Mouse (Mus musculus): ENCODE results near the gene Rpap3.
A peak's percentile ranks its signal among the peaks of the same experiment; 100 is the strongest.
"Not testable (repeated sequence)": the region's sequence is repeated elsewhere in the genome, so short reads cannot be mapped to it uniquely, and the experiment has no call there.

The Rpap3 gene

DNA sequence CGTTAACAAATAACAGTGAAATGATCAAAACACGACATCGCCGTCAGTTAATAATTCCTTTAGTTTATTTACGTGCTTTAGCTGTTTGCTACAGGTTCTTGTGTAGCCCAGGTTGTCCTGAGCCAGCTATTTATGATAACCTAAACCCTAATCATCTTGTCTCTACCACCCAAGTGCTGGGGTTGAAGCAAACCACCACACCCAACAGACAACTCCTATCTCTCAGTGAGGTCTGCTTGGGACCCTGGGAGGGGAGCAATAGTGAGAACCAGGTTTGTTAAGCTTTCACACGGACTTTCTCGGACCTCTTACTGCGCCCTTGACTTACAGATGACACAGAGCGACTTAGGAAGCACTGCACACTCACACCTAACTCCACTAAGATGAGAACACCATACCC is 21.5 kb downstream of the Rpap3 start:
- DNase-seq (ENCODE audit: low spot score): no peak

DNA sequence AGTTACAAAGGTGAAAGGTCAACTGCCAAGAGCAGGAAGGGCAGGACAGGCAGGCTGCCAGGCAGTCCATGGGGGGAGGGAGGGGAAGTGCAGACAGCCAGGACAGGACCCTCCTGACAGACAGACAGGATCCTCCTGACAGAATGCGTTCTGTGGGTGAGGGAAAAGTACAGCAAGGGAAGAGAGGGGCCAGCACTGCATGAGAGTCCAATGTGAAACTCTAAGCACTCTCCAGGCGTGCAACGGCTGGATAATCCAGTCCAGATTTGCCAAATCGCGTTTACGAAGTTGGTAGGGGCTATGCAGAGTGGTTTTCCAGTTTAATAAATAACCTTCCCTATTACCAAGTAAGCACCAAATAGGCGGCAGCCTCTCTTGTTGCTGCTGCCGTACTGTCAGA is 23.6 kb downstream of the Rpap3 start:
- no peak for DNase-seq (ENCODE audit: low spot score)

DNA sequence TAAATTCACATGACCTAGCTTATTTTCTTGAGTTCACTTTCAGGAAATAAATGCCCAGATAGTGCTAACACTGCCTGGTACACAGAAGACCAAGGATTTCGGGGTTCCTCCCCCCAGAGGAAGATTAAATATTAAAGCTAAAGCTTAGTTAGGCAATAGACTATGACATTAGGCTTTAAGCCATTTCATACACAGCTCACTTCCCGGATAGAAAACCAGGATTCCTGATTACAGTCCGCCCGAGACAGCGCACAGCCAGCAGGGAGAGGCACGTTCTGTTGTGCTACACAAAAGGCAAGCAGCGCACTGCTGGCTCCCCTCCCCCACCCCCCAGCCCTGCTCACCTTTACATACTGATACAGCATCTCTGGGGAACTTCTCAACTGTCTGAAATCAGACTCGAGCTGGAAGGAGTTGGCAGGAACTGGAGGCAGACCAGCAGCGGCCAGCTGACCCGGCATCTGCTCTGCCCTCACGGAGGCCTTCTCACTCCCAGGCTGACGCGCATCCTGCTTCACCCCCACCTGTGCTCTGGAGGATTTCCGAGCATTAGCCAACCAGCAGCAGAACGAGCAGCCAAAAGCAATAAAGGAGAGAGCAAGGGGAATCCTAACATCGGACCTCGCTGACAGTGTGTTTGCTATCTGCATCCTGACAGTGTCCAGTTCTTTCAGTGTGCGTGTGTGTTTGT is 25.5 kb downstream of the Rpap3 start:
- no peak for DNase-seq (ENCODE audit: low spot score)

DNA sequence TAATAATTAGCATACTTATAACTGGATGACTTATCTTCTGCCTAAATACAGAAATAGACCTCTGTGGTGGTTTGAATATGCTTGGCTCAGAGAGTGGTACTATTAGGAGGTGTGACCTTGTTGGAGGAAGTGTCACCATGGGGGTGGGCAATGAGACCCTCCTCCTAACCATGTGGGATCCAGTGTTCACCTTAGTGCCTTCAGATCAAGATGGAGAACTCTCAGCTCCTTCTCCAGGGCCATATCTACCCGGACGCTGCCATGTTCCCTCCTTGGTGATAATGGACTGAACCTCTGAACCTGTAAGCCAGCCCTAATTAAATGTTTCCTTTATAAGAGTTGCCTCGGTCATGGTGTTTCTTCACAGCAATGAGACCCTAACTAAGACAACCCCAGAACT is 28.3 kb downstream of the Rpap3 start:
- no peak for DNase-seq (ENCODE audit: low spot score)

DNA sequence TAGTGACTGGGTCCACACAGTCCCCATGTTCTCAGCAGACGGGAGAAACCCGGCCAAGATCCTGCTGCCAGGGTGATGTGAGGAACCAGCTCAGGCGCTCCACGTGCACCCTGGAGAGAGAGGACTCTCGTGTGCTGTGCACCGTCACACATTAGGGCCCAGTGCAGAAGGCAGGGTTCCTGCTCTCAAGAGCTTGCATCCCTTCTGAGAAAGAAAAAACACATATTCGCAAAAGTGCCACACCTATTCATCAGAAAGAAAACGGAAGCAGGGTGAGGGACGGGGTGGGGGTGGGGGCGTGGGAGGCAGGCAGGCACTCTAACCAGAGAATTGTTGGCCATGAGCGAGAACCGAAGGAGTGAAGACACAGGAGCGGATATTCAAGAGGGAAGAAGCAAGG is 29.7 kb downstream of the Rpap3 start:
- DNase-seq (ENCODE audit: low spot score): no peak

DNA sequence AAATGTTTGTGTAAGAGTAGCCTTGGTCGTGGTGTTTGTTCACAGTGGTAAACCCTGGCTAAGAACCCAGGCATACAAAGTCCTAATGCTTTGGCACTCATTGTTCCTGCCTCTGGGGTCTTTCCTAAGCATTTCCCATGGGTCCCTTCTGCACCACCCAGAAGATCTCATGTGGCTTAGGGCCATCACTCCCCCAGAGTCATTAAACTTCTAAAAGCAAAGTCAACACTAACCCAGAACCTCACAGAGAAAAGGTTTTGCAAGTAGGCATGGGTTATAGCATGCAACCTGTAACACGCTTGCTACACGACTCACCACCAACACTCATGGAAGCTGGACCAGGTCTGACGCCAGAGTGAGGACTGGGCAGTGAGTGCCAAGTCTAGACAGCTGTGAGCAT is 31.2 kb downstream of the Rpap3 start:
- no peak for DNase-seq (ENCODE audit: low spot score)

DNA sequence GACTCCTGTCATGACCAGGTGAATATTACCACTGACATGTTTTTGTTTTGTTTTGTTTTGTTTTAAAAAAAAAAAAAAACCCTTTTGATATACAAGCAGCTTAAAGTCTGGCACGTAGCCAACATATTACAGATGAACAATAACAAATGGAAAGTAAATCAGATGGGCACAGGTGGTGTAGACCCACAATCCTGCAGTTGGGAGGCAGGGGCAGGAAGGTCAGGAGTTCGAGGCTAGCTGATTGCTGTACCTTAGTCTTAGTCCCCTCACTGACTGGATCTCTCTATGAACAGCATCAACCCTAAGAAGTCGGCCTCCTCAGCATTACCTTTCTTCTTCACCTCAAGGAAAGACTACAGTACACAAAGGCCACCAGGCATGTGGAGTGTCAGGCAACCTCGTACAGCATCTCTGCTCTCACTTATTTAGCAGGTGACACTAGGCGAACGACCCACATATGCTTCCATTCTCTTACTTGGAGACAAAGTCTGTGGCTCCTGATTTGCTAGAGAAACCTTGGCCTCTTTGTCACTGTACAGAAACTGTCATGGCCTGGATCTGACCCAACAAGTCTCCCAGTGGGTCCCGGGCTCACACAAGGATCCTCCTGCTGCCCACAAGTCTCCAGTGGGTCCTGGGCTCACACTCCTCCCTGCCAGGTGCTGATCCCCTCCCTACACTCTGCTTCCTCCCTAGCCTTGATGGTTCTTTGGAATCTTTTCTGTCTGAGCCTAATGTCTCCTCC is 32.2 kb downstream of the Rpap3 start:
- DNase-seq (ENCODE audit: low spot score): no peak

DNA sequence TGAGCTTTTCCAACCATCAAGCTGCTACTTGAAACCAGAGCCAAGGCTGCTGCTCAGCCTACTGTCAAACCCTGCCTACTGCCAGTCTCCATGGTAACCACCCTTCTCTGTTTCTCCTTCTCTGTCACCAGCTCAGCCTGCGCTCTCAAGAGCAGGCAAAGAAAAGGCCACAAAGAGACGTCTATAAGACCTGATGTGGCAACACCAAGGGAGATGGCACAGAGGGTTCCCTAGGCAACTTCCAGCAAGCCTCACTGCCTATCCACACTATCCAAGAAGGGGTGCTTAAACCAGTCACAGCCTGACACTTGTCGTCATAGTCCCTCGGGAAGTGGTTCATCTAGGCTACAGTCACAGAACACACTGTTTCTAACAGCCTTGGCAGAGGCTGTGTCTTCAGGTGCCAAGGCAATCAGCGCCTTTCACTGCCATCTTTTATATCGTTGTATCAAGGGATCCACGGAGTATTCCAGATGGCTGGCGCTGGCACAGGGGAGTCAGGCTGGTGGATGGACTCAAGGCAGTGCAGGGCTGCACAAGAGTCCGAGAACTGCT is 33.3 kb downstream of the Rpap3 start:
- peak; percentile 56 for DNase-seq (ENCODE audit: low spot score)

DNA sequence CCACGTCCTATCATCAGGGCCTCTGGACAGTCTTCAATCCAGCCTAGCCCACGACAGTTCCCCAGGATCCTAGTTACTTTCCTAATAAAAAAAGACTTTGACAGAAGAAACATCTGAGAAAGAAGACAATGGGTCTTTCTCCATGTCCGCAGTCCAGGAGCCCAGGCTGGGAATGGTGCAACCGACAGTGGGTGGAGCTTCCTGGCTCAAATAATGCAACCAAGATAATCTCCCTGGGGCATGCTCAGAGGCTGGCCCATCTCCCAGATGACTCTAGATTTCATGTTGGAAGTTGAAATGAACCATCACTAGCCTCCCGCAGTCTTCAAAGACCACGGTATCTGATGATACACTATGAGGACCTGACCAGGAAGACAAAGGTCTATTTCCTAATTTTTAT is 35.1 kb downstream of the Rpap3 start:
- no peak for DNase-seq (ENCODE audit: low spot score)

DNA sequence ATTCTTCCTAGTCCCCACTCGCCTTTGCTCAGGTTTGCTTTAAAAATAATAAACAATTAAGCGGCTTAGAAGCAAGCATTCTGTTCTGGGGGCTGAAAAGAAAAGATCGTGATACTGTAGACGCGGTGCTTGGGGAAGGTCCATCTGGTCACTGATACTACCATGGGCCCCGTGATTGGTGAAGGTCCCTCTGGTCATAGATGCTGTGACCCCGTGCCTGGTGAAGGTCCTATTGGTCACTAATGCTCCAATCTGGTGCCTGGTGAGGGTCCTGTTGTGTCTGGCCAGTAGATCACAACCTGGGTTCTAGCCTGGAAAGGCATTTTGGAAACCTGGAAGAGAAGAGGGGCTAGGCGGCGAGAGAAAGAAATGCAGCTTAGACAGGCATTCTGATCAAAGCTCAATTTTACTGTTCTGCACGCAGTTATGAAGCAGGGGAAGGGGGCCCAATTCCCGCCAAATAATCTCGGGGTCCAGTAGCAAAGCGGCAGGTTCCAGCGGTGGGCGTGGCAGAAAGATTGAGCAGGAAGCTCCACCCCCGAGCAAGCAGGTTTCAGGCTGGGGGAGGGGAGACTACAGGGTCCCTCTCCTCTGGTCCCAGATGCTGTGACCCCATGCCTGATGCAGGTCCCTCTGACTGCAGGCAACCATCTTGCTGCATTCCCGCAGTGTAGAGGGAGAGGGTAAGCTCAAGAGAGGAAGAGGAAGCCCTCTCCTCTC is 37.3 kb downstream of the Rpap3 start:
- not testable (repeated sequence) for DNase-seq (ENCODE audit: low spot score)

DNA sequence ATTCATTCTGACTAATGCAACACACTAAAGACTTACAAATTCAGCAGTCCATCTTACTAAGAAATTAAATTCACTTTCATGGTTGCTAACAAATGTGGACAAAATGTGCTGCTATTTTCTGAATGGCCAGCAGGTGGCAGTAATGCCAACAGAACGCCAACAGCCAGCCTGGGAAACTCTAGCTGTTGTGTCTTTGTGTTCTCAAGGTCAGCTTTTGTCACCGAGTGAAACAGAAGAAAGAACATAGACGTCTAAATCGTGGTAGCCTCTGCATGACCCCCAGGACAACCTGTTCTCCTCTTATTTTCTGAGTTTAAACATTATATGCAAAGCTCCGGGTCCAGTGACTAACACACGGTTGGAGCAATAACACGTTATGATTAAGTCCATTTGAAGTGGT is 38.2 kb downstream of the Rpap3 start:
- peak; percentile 86 for DNase-seq (ENCODE audit: low spot score)

DNA sequence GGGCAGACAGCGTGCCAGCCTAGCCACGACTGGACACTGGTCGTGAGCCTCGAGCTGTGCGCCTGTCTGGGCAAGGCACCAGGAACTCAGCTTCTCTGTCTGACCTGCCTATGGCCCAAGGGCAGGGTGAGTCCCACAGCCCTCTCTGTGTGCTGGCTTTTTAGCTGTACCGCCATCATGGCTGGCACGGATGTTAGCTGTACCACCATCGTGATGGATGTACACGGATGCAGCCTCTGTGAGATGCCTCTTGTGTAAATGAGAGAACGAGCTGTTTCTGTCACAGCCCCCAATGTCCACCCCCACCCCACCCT is 39.2 kb downstream of the Rpap3 start:
- no peak for DNase-seq (ENCODE audit: low spot score)

DNA sequence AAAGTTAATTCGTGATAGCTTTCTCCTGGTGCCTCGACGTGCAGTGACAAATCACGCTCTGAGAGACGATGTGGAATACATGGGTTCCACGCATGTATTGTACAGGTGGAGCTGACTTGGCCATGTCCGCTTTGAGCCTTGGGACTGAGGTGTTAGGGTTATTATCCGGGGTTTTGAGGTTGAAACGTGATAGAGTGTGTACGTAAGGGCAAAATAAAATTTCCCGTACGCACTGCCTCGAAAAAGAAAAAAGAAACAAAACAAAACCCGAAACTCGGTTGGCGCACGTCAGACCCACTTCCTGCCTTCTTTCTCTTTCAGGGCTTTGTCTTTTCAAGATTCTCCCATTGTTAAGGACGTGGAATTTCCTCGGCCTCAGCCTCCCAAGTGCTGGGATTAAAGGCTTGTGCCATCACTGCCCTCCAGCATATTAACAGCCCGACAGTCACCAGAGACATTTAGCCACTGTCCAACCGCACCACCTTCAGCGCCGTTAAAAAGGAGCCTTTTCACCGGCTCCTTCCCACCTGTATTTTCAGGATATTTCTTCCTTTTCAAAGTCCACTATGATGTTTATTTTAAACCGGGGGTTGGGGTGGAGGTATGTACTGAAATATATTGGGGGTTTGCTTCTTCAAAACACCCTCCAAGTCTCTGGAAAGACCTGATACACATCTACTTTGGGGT is 39.7 kb downstream of the Rpap3 start:
- no peak for DNase-seq (ENCODE audit: low spot score)

DNA sequence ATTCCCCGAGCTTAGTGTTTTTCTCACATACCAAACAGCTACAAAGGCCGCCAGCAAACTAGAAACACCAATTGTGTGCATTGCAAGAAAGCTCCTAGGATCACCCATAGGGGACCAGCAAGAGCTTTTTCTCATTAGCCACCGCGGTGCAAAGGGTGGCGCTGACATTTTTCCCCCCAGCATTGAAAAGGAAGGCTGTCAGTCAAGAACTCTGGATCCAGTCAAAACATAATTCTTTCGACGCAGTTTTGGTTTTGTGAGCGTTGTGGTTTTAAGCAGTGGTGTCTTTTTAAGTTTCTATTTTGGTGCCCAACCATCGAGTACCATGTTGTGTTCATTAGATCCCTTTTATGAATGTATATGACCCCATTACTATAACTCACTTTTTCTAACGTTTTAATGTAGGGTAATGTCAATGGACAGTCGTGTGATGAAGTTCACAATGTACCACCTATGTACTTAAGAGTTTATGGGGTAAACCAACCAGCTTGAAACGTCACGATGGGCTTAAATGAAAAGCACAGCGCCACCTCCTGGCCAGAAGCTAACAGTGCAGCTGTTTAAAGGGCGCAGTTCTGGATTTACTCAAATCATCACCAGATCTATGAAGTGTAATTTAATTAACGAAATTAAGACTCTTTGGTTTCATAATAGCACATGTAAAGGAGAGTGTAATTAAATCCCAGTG is 40.5 kb downstream of the Rpap3 start:
- DNase-seq (ENCODE audit: low spot score): peak; percentile 46

DNA sequence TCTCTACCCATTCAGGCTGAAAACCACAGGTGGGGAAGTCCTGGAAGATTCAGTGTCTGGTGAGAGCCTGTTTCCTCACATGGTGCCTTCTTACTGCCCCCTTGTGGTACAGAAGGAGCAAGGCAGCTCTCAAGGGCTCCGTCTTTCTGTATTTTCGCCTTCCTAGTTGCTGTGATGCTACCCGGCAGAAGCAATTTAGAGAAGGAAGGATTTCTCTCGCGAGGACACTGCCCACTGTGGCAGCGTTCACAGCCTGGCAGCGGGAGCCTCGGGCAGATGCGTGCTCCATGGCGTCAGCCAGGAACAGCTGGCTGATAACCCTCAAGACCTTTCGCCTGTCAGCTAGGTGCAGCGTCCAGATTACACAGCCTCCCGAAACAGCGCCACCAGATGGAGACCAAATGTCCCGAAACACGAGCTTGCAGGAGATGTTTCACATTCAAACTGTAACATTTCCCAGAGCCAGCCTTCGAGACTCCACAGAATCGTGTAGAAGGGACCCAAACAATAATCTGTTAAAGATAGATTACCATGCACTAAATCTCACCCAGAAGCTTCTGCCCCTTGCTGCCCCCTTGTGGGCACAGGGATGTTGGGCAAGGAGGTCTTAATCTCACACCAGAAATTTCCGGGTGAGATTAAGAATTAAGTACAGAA is 41.7 kb downstream of the Rpap3 start:
- peak; percentile 88 for DNase-seq (ENCODE audit: low spot score)

DNA sequence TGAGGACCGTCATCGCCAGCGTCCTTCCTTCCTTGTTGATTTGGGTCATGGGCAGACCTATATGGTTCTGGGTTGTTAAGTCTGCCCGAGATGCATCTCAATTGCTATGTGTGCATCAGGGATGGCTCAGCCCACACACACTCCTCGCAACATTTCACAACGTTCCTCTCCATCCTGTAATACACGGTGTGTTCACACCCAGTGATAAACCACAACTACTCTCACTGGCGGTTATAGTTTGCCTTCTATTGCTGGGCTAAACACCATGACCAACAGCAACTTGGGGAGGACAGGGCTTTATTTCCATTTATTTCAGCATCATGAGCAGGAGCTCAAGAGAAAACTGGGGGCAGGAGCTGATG is 46.9 kb downstream of the Rpap3 start:
- no peak for DNase-seq (ENCODE audit: low spot score)

DNA sequence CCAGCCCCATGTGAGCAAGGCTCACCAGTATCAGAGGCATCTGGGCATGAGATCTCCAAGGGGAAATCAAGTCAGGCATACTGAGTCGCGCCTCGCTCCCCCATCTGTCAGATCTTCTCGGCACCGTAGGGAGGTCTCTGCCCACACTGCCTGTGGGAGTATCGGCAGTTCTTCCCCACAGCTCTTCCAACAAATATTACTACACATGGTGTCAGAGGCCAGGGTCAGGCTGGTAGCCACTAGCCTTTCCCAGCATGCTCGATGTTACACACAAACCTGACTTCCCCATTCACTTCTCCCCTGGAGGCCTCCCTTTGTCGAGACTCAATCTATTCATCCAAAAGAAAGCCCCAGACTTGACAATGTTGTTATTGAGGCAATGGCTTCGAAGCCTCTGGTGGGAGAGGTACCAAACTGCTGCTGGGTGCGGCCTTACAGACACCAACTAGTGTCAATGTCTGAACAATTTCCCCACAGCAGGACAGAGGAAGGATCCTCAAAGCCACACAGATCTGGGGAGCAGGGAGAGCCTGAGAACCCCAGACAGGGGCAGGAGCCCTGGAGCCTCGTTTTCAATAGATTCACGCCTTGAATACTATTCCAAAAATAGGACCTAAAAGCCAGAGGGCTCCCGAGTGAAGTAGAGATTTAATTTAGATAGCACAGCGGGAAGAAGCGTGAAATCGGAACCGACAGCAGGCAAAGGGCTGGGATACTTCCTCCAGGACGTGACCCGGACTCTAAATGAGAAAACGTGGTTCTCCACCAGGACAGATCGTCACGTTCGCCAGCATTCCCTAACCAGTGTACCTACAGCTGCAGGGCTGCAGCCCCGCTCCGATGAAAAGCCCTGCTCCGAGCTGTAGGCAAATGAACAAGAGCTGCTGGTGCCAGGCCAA is 47.5 kb downstream of the Rpap3 start:
- DNase-seq (ENCODE audit: low spot score): no peak

DNA sequence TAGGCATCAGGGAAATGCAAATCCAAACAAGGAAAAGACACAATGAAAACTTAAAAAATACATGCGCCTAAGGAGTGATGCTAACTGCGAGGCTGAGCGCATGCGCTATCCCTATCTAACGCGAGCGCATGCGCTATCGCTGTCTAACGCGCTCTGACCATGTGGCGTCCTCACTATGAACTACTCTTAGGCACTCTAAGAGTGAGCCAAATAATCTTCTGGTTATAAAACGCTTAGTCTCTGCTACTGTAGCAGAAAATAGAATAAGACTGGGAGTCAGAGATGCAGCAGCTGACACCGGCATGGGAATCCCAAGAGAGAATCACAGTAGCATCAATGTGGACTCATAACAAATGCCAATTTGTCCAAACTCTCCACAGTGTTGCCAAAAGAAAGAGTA is 48.2 kb downstream of the Rpap3 start:
- no peak for DNase-seq (ENCODE audit: low spot score)

DNA sequence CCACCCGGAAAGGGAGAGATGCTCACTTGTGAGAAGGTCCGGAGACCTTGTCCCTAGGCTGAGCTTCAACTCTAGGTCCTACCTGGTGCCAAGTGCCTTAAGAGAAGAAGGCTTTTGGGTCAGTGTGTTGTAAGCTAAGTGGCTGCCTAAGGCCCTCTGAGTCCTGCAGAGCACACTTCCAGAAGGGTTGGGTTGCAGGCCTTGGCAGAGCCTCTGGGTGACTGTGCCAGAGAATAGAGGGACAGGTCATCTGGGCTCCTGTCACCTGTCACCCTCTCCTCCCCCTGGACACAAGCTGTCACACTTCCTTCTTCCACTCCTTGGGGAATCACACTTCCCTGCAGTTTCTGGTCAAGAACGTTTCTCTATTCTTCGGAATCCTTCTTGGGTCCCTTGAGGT is 55.9 kb downstream of the Rpap3 start:
- no peak for DNase-seq (ENCODE audit: low spot score)

DNA sequence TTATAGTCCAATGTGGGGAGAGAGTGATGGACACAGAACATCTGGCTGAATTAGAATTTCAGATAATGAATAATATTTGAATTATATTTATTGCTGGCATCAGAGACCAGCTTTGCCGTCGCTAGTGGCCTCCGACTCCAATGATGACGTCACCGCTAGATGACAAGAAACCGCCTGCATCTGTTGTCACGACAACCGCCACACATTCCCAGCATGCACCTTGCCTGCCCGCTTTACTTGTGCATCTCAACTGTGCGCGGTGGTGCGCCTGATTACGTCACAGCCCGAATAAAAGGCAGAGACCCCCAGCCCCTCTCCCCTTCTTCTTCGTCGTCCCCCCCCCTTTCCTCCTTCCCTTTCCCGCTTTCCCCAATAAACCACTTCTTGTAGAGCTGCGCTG is 57.4 kb downstream of the Rpap3 start:
- no peak for DNase-seq (ENCODE audit: low spot score)

All from embryo, embryonic 10 days (tissue).